Mouse (Mus musculus) heart, embryonic 10.5 days (tissue): ENCODE measurements around the gene Cyp8b1. TPM values are rescaled to one million over a fixed set of nuclear protein-coding genes. Genes with fewer than 3 reads are reported as not detected.

ENCODE experiments used
- DNase-seq: peaks from one replicate; pipeline ENCODE4 v3.0.0-alpha.2; 2017; ENCODE audit warnings: low spot score
- H3K27ac ChIP-seq: fragments of 300-500 bp; sonication (generic); 2 replicates; pipeline ENCODE4 v1.5.1; 2016; ENCODE audit warnings: mild to moderate bottlenecking
- H3K27me3 ChIP-seq: fragments of 300-500 bp; sonication (generic); 2 replicates; pipeline ENCODE4 v1.6.1; 2016; ENCODE audit warnings: mild to moderate bottlenecking; ENCODE audit not compliant: poor library complexity, insufficient read depth, severe bottlenecking
- H3K36me3 ChIP-seq: fragments of 300-500 bp; sonication (generic); 2 replicates; pipeline ENCODE4 v1.6.1; 2016; ENCODE audit warnings: mild to moderate bottlenecking, moderate library complexity
- H3K4me1 ChIP-seq: fragments of 300-500 bp; sonication (generic); 2 replicates; pipeline ENCODE4 v1.6.1; 2016; ENCODE audit warnings: mild to moderate bottlenecking
- H3K4me3 ChIP-seq: fragments of 300-500 bp; sonication (generic); 2 replicates; pipeline ENCODE4 v1.5.1; 2016; ENCODE audit warnings: mild to moderate bottlenecking, moderate library complexity
- H3K9me3 ChIP-seq: fragments of 300-500 bp; sonication (generic); 2 replicates; pipeline ENCODE4 v1.6.1; 2016; ENCODE audit warnings: mild to moderate bottlenecking, moderate library complexity
- WGBS: fragments of 180-500 bp; shearing (Covaris S2); methylation state at CpG from one replicate; pipeline ENCODE4 v1.1.7; 2016; 5-methylcytosine and 5-hydroxymethylcytosine counted together
- polyA plus RNA-seq: library from polyadenylated mRNA; unstranded; fragments of >200 nt; fragmentation: Nextera tagmentation; extraction: Ambion mirVana; gene quantifications from 2 replicates; pipeline ENCODE4 v1.2.1, GENCODE M21; 2016

Cyp8b1 gene
- not detected in 2 replicates for polyA plus RNA-seq

DNA sequence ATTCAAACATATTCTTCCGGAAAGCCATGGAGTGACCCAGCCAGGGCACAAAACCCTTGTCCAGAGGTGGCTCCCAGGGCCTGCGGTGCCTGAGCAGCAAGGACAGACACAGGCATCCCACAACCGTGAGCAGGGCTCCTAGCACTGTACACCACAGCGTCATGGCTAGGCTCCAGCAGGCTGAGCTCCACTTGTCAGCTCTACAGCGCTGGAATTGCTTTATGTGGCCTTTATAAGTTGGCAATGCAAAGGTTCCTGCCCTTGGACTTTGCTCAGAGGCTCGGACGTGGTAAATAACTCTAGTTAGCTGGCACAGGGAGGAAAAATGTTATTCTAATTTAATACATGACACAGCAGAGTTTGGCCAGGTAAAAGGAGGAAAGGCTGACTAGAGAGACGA lies at the start of gene Cyp8b1:
TSS of gene Cyp8b1 (minus strand) at position 204 of the 400 bp plus-strand sequence.
- Histone ChIP-seq H3K9me3 (no peaks in the 10 kb centered on the region), H3K27ac (no peak within 1 kb of the TSS), H3K36me3 (no peaks in the 10 kb centered on the region), H3K4me3 (no peak within 1 kb of the TSS), H3K27me3 (peaks cover 16% of the 10 kb centered on the region), H3K4me1 (peaks cover 5% of the 10 kb centered on the region)
- 76% methylated on average over 8 of the region's 8 CpGs for WGBS
- DNase-seq = no peak

DNA sequence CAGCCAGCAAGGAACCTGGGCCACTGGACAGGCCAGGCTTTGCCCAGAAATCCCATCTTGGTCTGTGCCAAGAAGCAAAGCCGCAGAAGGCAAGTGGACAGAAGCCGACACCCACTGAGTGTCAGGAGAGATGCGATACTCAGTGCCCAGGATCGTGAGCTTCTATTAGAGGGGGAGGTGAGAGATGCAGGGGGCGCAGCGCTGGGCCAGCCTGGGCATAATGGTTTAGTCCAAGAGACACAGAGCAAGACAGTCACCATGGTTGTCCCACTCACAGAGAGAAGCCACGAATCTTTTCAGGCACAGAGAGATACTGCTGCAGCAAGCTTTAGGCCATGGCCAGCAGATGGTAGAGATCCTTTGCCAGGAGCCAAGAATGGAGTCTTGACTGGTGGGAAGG lies 48.8 kb upstream of the Cyp8b1 start:
- Histone ChIP-seq H3K4me3 (no peak overlapping the region), H3K27me3 (no peaks in the 10 kb centered on the region; the same call in 1 of the 2 replicates), H3K4me1 (peaks cover 9% of the 10 kb centered on the region; the same call in 1 of the 2 replicates), H3K9me3 (no peaks in the 10 kb centered on the region), H3K27ac (no peak overlapping the region), H3K36me3 (no peaks in the 10 kb centered on the region)
- WGBS = 85% methylated on average over 7 of the region's 7 CpGs
- DNase-seq = no peak

DNA sequence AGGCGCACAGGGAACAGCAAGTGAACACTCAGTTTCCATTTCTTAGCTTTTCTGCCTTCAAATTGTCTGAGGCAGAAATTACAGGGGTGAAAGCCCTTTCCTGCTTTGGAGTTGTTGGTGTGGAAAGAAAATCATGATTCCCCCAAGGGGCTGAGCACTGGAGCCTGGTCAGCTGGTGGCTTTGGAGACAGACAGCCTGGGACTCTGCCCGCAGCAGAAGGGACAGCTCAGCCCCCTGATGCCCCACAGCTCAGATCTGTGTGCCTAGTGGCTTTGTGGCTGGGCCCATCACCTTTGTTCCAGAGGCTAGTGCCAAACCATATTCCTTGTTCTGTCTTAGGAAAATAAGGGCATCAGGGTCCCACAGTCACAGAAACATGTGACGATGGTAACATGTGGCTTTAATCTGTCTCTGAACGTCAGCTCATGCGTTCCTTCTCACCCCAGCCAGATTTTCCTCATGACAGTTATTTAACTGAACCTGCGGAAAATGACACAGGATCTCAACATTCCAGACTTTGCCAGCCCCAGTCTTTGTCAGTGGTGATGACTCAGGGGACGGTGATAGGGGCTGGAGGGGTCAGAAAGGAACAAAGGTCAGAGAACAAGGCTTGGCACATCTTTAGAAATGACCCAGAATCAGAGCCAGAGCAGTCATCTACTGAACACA lies 44.0 kb upstream of the Cyp8b1 start:
- no peaks in the 10 kb centered on the region for H3K9me3 ChIP-seq
- H3K4me1 ChIP-seq = peaks cover 14% of the 10 kb centered on the region; the same call in 1 of the 2 replicates
- 43% methylated on average over 7 of the region's 7 CpGs for WGBS
- no peaks in the 10 kb centered on the region for H3K36me3 ChIP-seq
- no peak overlapping the region for H3K4me3 ChIP-seq
- no peak for DNase-seq
- H3K27ac ChIP-seq = no peak overlapping the region
- H3K27me3 ChIP-seq = no peaks in the 10 kb centered on the region

DNA sequence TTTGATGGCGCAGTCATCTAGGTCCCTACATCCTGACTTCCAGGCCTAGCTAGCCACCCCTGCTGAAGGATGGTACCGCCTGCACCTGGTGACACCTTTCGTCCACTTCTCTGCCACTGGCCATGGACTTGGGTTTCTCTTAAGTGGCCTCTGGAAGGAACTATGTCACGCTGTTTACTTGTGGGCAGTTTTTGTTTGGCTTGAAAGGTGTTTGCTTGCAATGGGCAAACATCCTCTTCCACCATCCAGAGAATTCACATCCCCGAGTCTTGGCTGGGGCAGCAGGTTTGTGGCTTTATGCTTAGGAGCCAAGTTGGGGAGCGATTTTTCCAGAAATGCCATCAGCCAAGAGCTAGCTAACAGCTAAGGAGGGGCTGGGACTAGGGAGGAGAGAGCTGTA lies 36.5 kb upstream of the Cyp8b1 start:
- Histone ChIP-seq H3K9me3 (no peaks in the 10 kb centered on the region), H3K36me3 (no peaks in the 10 kb centered on the region), H3K27ac (no peak overlapping the region), H3K27me3 (no peaks in the 10 kb centered on the region; the same call in 1 of the 2 replicates), H3K4me1 (peaks cover 15% of the 10 kb centered on the region), H3K4me3 (no peak overlapping the region)
- DNase-seq = no peak
- 87% methylated on average over 6 of the region's 6 CpGs for WGBS

GRCm38 (mm10) chr9:121951114-121951423 lies 35.0 kb upstream of the Cyp8b1 start:
- H3K4me1 ChIP-seq = peaks cover 15% of the 10 kb centered on the region
- H3K9me3 ChIP-seq = no peaks in the 10 kb centered on the region
- 34% methylated on average over 4 of the region's 4 CpGs for WGBS
- no peak overlapping the region for H3K27ac ChIP-seq
- no peaks in the 10 kb centered on the region; the same call in 1 of the 2 replicates for H3K27me3 ChIP-seq
- no peaks in the 10 kb centered on the region for H3K36me3 ChIP-seq
- no peak overlapping the region; the same call in 1 of the 2 replicates for H3K4me3 ChIP-seq
- DNase-seq = no peak

DNA sequence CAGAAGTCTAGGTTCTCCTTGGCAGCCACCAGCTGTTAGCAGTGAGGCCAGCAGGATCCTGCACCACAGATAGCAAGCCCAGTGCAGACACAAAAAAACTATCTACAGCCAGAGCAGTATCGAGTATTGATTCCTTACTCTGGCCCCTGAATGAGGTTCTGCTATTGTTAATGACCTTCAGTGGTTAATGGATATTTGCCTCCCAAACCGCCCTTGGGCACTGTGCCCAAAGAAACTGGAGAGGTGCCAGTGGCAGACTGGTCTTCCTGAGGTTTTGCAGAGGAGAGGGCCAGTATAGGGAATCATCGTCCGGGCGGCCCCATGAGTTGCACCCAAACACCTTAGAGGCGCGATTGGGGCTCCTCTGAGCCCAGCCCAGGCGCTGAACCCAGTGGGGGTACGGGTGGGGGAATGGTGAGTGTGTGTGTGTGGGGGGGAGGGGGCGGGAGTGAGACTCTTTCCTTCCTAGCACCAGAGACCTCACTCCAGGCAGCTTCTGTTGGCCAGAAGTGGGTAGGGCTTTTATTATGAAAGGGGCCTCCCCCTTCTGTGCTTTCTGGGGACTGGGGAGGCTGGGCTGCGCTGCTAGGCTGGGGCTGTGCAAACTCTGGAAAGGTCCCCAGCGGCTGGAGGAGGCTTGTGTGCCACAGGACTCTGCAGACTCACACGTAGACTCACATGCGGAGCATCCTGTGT lies 34.5 kb upstream of the Cyp8b1 start, which contains the start of gene Fam198a:
TSS of gene Fam198a (plus strand) at position 571 of the 696 bp plus-strand sequence.
- Histone ChIP-seq H3K9me3 (no peaks in the 10 kb centered on the region), H3K4me3 (peak within 1 kb of the TSS; percentile 39), H3K4me1 (peaks cover 15% of the 10 kb centered on the region), H3K36me3 (no peaks in the 10 kb centered on the region), H3K27me3 (no peaks in the 10 kb centered on the region; the same call in 1 of the 2 replicates), H3K27ac (0 out of 2 replicates have a peak within 1 kb of the TSS, but pooled peaks have one; percentile 42)
- 12% methylated on average over 14 of the region's 14 CpGs for WGBS
- no peak for DNase-seq

- Histone ChIP-seq H3K27ac (no peak overlapping the region), H3K9me3 (no peaks in the 10 kb centered on the region), H3K4me3 (no peak overlapping the region), H3K27me3 (no peaks in the 10 kb centered on the region; the same call in 1 of the 2 replicates), H3K4me1 (peaks cover 15% of the 10 kb centered on the region), H3K36me3 (no peaks in the 10 kb centered on the region)
- DNase-seq = no peak
- WGBS = 43% methylated on average over 4 of the region's 4 CpGs
Observed at GRCm38 (mm10) chr9:121948431-121948830, 32.3 kb upstream of the Cyp8b1 start.

GRCm38 (mm10) chr9:121947784-121948183 lies 31.7 kb upstream of the Cyp8b1 start:
- 9% methylated on average over 4 of the region's 4 CpGs for WGBS
- no peaks in the 10 kb centered on the region for H3K36me3 ChIP-seq
- H3K4me3 ChIP-seq = no peak overlapping the region
- no peaks in the 10 kb centered on the region; the same call in 1 of the 2 replicates for H3K27me3 ChIP-seq
- DNase-seq = no peak
- peaks cover 15% of the 10 kb centered on the region for H3K4me1 ChIP-seq
- no peaks in the 10 kb centered on the region for H3K9me3 ChIP-seq
- no peak overlapping the region for H3K27ac ChIP-seq

- H3K4me3 ChIP-seq = no peak overlapping the region
- H3K27ac ChIP-seq = no peak overlapping the region
- no peaks in the 10 kb centered on the region for H3K27me3 ChIP-seq
- no peaks in the 10 kb centered on the region for H3K9me3 ChIP-seq
- no peaks in the 10 kb centered on the region for H3K4me1 ChIP-seq
- WGBS = 88% methylated on average over 3 of the region's 3 CpGs
- DNase-seq = no peak
- 0 out of 2 replicates have a peak, but pooled peaks cover 3% of the 10 kb centered on the region for H3K36me3 ChIP-seq
Observed at GRCm38 (mm10) chr9:121943628-121944027, 27.5 kb upstream of the Cyp8b1 start.

DNA sequence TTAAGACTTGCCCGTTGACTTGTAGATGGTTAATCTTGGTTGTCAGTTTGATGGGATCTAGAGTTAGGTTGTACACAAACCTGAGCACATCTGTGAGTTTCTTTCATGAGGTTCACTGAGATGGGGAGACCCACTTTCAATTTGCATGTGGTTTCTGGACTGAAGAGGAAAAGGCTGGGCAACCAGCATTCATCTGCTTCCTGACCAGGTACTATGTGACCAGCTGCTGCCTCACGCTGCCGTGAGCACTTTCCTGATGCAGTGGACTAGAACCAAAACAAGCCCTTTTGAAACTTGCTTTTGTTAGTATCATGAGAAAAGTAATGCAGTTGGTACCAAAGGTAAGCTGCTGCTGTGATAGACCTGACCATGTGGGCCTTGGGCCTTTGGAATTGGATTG lies 26.9 kb upstream of the Cyp8b1 start:
- 81% methylated on average over 3 of the region's 3 CpGs for WGBS
- H3K4me3 ChIP-seq = no peak overlapping the region
- no peak overlapping the region for H3K27ac ChIP-seq
- H3K36me3 ChIP-seq = 0 out of 2 replicates have a peak, but pooled peaks cover 3% of the 10 kb centered on the region
- no peaks in the 10 kb centered on the region for H3K27me3 ChIP-seq
- no peak for DNase-seq
- no peaks in the 10 kb centered on the region for H3K9me3 ChIP-seq
- H3K4me1 ChIP-seq = no peaks in the 10 kb centered on the region

GRCm38 (mm10) chr9:121937944-121938355 lies 21.8 kb upstream of the Cyp8b1 start:
- H3K27me3 ChIP-seq = no peaks in the 10 kb centered on the region
- peak overlapping the region; percentile 82 for H3K27ac ChIP-seq
- peaks cover 6% of the 10 kb centered on the region; the same call in 1 of the 2 replicates for H3K4me1 ChIP-seq
- H3K4me3 ChIP-seq = peak overlapping the region; percentile 56
- peak; percentile 75 for DNase-seq
- 0 out of 2 replicates have a peak, but pooled peaks cover 3% of the 10 kb centered on the region for H3K36me3 ChIP-seq
- 49% methylated on average over 21 of the region's 21 CpGs for WGBS
- no peaks in the 10 kb centered on the region for H3K9me3 ChIP-seq

DNA sequence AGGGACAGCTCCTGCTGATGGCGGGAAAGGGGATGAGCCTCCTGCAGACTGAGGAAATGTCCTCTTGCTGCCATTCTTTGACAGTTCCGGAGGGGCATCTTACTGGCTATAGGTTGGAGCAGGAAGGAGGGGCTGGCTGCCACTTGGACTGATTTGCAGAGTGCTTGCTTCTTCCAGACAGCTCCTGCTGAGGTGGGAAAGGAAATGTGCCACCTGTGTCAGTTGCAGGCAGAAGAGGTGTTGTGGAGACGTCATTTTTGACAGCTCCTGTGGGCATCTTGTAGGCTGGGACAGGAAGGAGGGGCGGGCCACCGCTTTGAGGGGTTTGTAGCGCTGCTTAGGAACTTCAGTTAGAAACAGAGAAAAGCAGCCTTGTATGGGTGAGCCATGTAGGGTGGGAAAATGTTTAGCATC lies 21.4 kb upstream of the Cyp8b1 start:
- peak; percentile 73 for DNase-seq
- H3K27me3 ChIP-seq = no peaks in the 10 kb centered on the region
- 0 out of 2 replicates have a peak overlapping the region, but pooled peaks have one; percentile 16 for H3K27ac ChIP-seq
- peak overlapping the region; percentile 56 for H3K4me3 ChIP-seq
- no peaks in the 10 kb centered on the region for H3K9me3 ChIP-seq
- 49% methylated on average over 6 of the region's 6 CpGs for WGBS
- H3K4me1 ChIP-seq = peaks cover 6% of the 10 kb centered on the region; the same call in 1 of the 2 replicates
- H3K36me3 ChIP-seq = 0 out of 2 replicates have a peak, but pooled peaks cover 3% of the 10 kb centered on the region

- WGBS = 61% methylated on average over 1 of the region's 1 CpGs
- no peaks in the 10 kb centered on the region for H3K27me3 ChIP-seq
- peaks cover 6% of the 10 kb centered on the region; the same call in 1 of the 2 replicates for H3K4me1 ChIP-seq
- H3K27ac ChIP-seq = no peak overlapping the region
- H3K36me3 ChIP-seq = 0 out of 2 replicates have a peak, but pooled peaks cover 3% of the 10 kb centered on the region
- H3K4me3 ChIP-seq = no peak overlapping the region
- DNase-seq = no peak
- H3K9me3 ChIP-seq = no peaks in the 10 kb centered on the region
Observed at GRCm38 (mm10) chr9:121936952-121937351, 20.8 kb upstream of the Cyp8b1 start.
